Mouse (Mus musculus): Measurements from ENCODE around the gene Irf4.

The Irf4 gene

GRCm38 (mm10) chr13:30749021-30749556, at the start of gene Irf4:
TSS of gene Irf4 (plus strand) at chr13:30749226.
- DNase-seq (ENCODE audit: low read depth, low spot score), result peak; percentile 82

DNA sequence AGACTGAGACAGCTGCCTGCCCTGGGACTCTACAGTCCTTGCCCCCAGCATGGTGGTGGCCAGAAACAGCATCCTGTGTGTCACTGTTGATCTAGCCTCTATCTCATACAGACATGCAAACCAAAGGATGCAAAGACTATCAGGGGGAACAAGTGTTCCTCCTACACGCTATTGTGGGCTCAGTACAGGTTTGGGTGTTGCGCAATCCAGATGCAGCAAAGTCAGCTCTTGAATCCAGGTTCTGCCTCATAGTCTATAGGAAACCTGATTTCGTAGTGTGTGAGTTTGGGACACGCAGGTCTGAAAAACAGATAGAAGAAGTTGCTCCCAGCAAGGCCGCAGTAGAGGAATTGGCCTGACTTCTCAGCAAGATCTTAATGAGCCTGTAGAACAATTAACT, 46.3 kb upstream of the Irf4 start:
- no peak for DNase-seq (ENCODE audit: low read depth, low spot score)

DNA sequence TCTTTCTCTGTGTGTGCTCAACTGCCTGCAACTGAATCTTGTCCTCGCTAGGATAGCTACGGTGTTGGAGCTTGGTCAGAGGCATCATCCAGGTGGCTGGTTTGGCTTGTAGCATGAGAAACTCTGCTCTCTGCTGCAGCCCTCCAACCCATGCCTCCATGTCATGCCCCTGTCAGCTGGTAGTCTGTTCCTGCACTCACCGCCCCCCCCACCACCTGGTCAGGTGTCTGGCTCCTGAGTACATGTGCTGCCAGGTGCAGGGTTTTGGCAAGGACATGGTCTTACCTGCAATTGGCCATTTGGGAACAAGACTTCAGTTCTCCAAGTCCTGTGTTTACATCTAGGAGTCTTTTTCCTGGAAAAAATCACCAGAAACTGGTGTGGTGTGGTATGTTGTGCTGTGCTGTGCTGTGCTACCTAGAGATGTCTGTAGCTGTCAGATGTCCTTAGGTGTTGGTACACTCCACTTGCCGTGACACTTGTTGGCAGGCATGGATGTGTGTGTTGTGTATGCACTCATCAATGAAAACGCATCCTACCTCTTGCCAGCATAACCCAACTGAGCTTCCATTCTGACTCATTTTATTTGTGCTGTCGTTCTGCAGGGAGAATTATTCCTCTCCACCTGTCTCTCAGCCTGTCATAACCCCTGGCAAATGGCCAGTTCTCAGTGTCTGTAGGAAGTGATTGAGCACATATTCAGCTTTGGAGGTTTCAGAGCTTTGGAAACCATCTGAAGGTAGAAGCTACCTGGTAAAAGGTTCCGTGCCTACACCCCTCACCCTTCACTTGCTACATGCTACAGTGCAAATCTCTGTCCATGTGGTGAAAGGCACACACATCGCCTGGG, 44.6 kb upstream of the Irf4 start:
- no peak for DNase-seq (ENCODE audit: low read depth, low spot score)

- no peak for DNase-seq (ENCODE audit: low read depth, low spot score)
Observed at GRCm38 (mm10) chr13:30711066-30711465, 38.0 kb upstream of the Irf4 start.

GRCm38 (mm10) chr13:30711711-30712110, 37.3 kb upstream of the Irf4 start:
- DNase-seq (ENCODE audit: low read depth, low spot score), result no peak

DNA sequence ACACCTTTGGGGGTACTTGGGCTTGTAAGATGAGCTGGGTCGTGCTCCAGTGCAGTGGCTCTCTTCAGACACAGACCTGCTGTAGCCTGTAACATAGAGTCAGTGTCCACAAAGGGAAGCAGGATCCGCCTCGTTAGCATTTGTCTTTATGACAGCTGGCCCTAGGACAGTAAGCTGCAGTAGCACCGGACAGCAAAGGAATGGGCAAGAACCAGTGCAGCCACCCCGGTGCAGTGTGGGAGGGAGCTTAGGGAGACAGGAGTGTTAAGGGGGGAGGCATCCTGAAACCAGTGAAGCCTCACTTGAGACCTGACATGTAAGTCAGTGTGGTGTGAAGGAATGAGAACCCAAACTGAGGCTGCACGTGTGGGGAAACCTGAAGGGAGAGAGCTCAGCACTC, 36.7 kb upstream of the Irf4 start:
- DNase-seq (ENCODE audit: low read depth, low spot score), result no peak

- no peak for DNase-seq (ENCODE audit: low read depth, low spot score)
Observed at GRCm38 (mm10) chr13:30713621-30714020, 35.4 kb upstream of the Irf4 start.

DNA sequence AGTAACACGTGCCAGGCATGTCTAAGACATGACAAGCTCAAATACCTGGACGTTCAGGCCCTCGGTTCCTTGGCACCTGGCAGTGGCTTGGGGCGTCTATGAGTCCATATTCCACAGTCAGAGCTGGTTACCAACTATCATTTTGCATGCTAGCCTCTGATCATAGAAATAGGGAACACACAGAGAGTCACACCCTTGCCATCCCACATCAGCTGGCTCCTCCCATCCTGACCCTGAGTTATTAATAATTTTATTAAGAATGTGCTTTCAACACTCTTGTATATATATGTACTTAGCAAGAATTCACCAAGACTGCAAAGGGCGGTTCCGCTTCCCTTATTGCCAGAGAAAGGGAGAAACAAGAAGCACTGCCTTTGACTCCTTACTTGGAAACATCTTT, 34.5 kb upstream of the Irf4 start:
- DNase-seq (ENCODE audit: low read depth, low spot score), result no peak

DNA sequence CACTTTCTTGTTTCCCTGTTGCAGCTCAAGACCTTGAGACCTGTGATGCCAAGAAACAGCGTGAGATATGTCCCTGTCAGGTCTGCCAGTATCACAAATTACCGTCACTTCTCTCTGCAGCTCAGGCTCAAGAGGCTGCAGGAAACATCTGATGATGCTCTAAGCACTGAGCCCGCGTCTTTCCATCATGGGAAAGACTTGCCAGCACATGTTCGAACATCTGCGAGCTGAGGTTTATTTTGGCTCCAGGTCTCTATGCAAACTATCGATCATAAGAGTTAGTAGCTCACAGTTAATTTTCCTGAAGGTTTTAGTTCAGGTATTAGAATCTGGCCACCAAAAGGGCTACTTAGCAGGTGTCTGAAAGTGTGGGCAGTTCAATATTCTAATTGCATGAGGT, 34.0 kb upstream of the Irf4 start:
- no peak for DNase-seq (ENCODE audit: low read depth, low spot score)

DNA sequence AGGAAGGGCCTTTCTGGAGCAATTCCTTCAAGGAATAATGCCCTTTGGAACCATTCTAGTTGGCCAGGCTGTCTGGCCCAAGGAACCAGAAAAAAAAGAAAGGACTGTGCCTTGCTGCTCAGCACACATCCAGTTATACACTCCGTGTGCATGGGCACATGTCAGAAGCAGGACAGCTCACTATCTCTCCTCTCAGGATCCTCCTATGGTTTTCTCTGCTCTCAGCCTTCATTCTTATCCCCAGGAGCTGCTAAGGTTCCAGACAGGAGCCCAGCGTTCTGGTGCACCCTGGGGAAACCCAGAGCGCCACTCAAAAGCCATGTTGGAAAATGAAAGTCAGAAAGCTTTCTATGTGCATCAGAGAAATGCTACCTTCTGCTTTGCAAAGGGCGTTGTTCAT, 33.5 kb upstream of the Irf4 start:
- DNase-seq (ENCODE audit: low read depth, low spot score), result no peak

DNA sequence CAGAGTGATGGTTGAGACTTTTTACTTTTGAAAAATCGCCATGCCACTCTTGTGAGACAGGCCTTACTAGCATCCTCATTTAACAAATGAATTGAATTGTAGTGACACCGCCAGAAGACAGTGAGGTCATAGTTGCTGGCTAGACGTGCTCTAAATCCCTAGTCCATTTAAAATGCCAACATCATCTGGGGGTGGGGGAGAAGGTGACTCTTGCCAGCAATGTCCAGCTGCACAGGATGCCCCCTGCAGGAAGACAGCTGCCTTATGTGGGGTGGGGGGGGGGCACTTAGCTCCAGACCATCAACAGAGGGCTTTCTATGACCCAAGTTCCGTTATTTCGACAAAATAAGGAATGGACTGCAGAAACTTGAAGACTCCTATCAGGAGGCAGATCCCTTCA, 32.4 kb upstream of the Irf4 start:
- DNase-seq (ENCODE audit: low read depth, low spot score), result no peak

DNA sequence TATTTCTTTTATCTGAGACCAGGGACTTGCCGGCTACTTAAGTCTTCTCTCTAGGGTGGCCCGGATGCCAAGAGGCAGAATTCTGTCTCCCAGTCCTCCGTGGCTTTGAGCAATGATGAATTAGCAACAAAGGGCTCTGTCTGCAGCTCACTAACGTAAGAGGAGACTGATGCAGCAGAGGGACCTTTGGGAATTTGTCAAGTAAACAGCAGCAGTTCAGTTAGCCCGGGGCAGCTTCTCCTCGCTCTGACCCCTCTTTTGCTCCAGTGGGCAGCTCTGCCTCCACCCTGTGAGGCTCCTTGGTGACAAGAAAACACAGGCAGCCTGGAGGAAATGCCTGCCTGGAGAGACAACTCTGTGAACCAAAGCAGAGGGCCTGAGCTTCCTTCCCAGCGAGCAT, 26.4 kb upstream of the Irf4 start:
- DNase-seq (ENCODE audit: low read depth, low spot score), result no peak

DNA sequence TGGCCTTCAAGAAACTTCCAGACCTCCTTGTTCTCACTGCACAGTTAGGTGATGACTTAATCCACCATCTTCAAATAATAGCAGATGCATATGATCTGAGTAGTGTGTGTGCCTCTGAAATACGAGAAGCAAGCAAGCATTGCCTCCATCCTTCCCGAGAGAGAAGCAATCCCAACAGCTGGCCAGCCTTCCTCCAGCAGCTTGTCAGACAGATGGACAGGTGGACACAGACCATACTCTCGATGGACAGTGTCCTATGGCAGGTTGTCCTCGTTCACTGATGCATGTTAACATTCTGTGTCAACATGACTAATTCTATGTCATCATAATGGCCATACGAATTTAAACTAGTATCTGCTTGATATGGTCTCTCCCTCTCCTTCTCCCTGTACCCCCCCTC, 25.8 kb upstream of the Irf4 start:
- DNase-seq (ENCODE audit: low read depth, low spot score), result no peak

DNA sequence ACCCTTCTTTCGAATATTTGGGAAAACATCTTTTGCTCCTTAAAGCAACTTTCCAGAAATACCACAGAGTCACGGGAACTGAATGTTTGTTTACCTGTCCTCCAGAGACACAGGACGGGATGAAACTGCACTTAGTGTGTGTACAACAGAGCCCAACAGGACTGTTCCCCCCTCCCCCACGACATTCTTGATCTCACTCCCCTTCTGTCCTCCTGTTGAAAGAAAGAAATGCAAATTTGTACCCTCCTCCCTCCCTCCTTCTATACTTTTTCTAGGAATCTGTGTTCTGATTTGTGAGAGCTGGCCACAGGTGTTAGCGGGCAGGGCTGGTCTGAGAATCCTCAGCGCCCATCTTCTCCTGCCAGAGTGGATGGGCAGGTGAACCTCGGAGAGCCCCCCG, 25.2 kb upstream of the Irf4 start:
- DNase-seq (ENCODE audit: low read depth, low spot score), result no peak

GRCm38 (mm10) chr13:30724691-30725271, 24.2 kb upstream of the Irf4 start:
- no peak for DNase-seq (ENCODE audit: low read depth, low spot score)

DNA sequence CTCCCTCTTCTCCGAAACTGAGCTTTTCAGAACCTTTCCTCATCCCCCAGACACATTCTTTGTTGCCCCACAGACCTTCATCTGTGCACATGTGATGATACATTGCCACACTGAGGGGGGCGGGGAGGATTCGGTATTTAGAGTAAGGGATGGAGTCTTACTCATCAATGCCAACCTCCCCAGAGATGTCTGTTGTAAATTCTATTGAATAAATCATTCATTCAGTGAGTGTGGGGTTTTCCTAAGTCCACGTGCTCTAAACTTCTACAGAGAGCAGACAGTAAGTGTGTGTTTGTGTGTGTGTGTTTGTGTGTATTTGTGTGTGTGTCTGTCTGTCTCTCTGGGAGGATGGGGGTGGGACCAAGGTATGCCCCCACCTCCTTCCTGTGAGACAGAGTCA, 22.1 kb upstream of the Irf4 start:
- no peak for DNase-seq (ENCODE audit: low read depth, low spot score)

DNA sequence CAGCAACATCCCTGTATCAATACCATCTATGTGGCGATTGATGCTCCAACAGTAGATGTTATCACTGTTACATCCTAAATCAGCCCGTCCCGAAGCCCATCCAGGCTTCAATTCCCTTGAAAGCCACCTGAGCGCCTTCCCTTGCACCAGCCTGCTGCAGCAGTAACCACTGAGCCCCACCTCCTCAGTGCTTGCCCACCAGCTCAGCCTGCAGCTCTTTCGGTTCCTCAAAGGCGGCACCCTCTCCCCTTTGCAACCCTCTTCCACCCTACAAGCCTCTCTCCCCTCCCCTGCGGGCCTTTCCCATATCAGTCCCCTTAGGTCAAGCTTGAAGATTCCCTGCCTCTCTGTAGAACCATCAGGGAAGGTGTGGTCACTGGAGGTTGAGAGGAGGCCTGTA, 20.9 kb upstream of the Irf4 start:
- no peak for DNase-seq (ENCODE audit: low read depth, low spot score)

DNA sequence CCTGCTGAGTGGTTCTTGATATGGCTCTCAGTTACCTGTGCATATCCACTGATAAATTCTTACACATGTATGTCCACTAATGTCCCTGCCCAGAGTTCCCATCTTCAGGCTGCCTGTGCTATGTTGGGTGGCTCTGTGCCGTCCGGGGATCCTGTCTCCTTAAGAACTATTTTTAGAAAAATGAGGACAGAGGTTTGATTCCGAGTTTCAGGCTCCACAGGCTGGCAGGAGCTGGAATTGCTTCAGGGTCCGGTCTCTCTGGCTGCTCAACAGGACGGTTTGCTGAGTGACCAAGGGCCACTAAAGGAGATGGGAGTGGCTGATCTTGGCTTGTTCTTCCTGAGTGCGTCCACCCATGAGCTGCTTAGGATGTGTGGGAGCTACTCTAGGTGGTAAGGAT, 19.8 kb upstream of the Irf4 start:
- DNase-seq (ENCODE audit: low read depth, low spot score), result no peak

DNA sequence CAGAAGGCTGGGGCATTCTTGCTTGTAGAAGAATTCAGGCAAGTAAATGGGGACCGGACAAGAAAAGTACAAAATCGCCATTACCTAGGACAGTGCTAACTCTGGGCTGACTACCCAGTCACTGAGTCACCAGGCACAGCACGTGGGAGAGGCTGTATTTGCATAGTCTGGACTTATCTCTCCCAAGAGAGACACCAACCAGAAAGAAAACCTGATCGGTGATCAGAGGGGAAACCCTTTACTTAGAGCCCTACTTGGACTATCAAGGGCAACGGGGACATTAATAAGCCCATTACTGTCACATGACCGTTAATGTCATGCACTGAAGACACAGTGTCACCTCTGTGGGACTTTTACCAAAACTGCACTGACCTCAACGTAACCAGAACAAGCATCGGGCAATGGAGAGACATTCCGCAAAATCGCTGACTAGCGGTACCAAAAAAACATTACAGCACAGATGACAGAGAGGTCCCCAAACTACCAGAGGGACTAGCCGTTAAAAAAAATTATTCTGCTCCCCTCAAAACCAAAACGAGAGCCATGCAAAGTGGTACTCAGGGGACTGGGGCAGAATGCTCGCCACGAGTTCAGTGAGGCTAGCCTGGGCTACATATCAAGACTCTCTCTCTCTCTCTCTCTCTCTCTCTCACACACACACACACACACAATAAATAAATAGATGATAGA, 18.8 kb upstream of the Irf4 start:
- no peak for DNase-seq (ENCODE audit: low read depth, low spot score)

GRCm38 (mm10) chr13:30732709-30733445, 16.1 kb upstream of the Irf4 start:
- DNase-seq (ENCODE audit: low read depth, low spot score), result peak; percentile 62

GRCm38 (mm10) chr13:30736721-30737120, 12.3 kb upstream of the Irf4 start:
- no peak for DNase-seq (ENCODE audit: low read depth, low spot score)

DNA sequence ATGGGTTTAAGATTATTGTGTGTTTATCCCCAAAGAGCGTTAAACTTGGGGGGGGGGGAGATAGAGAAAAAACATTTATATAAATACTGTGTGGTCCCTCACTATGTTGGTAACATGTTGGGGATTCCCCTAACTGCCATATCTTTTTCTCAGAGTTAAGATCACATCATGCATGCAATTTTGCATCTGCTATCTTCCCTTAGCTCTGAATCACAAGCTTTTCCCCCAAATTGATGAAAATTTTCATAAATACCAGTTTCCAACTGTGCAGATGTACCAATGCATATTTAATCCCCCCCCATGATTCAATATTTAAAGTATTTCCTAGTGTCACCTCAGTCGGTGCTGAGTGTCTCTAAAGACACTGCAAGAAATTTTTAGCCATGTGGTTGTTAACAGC, 11.8 kb upstream of the Irf4 start:
- no peak for DNase-seq (ENCODE audit: low read depth, low spot score)

Measured in CD4-positive helper T cell, adult 2 months (primary cell).